Mouse (Mus musculus) ovary, postnatal 10 days (tissue): ENCODE results near the gene Lmbrd2.
"Not testable (repeated sequence)": the region's sequence is repeated elsewhere in the genome, so short reads cannot be mapped to it uniquely, and the experiment has no call there.

Source experiments
- DNase-seq: peaks from one replicate; pipeline ENCODE4 v3.0.0; 2022; ENCODE audit warnings: low spot score

The Lmbrd2 gene

DNA sequence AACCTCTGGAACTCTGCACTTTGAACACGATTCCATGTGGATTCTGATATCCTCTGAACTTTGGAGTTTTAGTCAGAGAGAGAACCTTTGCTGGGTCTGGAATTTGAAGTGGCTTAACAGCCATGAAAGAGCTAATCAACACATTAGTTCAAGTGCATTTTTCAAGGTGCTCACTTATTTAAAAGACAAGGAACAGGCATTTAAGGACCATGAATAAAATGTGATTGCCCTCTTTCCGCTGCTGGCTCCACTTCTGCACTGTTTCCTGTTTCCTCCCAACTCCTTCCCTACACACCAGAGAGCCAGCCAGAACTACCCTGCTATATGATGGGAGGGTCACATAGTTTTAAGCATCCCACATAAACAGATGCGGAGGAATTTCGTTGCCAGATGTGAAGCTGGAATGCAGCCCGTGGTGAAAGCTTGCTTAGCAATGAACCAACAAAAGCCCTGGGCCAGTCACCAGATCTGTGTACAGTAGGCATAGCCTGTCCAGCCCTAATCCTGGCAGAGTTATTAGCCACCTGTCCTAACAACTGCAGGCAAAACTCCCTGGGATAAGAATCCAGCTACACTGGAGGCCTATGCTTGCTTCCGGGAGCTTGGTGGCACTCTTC, 5.4 kb upstream of the Lmbrd2 start:
- DNase-seq = no peak

DNA sequence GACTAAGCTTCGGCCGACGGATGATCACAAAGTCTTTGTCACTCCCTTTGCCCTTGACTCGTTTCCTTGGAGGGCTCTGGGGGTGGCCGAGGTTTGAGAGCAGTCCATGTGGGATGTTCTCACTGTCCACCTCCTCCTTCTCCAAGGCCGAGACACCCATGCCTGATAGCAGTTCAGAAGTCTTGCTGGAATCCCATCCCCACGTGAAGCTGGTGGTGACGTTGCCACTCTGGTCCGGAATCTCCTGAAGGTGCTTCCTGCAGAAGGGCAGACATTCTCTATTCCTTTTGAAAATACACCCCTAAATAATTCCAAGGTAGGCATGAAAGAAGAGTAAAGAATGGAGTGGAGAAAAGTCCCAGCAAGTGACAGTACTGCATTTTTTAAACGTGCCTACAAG, 903 bp upstream of the Lmbrd2 start:
- no peak for DNase-seq

DNA sequence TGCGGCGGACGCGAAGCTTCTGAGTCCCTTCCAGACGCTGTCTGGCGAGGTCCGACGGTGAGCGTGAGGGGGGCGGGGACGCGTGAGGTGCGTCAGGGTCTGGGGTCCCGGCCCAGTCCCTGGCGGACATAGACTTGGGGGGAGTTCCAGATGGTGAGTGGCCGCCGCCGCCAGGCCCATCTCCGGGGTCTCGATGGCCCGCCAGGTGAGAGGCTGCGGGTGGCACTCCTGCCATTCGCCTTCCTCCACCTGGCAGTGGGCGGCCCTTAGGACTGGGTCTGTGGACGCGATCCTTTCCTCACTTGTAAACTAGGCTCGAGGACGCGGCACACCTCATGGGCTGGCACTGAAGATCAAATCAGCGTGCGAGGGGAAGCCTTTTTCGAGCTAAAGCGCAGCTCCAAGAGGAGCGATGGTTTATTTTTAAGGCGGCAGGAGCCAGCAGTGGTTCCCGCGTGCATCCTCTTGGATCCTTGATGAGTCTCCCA, 378 bp downstream of the Lmbrd2 start:
- DNase-seq = peak; percentile 21

DNA sequence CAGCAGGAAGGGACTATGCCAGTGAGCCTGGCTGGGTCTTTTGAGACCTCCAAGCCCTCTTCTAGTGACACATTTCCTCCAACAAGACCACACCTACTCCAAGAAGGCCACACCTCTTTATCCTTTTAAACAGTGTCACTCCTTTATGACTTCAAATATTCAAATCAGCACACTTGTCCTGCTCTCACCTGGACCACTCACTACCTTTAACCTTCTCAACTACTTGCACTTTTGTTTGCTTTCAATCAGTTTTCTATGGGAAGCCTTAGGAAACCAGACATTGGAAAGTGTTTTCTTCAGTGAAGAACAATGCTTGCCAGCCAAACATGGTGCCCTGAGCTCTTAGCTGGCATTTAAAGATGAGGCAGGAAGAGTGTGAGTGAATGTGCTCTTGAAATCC, 15.0 kb downstream of the Lmbrd2 start, which contains the start of gene Skp2:
Skp2 (minus strand) TSS at position 101 of the 400 bp plus-strand sequence.
- no peak for DNase-seq

DNA sequence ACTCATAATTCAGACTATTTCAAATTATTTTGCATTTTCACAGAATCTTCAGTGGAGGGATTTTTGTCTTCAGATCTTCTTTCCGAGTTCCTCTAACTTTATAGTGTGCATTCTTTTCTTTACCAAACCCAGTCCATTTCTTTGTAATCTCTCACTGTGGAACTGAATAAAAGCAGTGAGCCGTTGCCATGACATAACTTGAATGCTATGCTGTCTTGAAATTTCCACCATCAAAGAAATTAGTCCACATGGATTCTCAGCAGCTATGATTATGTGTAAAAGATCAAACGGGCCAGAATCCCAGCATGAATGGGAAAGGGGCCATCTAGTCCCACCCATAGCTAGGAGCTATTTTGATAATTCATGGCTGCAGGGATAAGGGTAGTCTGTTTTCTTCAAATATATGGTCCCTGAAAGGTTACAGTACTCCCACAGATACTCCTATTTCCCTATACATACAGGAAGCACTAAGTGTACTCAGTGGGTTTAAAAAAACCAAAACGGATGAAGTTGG, 22.3 kb downstream of the Lmbrd2 start:
- DNase-seq = no peak

DNA sequence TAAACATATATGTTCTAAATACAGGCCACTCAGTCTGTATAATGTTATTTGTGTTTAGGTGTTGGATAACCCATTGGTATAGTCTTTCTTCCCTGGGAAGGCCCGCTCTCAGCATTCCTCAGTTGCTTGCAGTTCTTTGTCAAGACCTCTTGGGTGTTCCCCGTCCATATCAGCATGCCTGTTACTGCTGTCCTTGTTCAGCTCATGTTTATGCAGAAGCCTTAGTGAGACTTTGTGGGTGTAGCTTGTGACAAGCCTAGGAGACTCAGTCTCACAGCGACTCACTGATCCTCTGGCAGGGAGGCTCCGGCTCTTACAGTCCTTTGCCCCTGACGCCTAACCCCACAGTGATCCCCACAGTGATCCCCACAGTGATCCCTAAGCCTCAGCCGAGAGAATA, 23.8 kb downstream of the Lmbrd2 start:
- DNase-seq = no peak

DNA sequence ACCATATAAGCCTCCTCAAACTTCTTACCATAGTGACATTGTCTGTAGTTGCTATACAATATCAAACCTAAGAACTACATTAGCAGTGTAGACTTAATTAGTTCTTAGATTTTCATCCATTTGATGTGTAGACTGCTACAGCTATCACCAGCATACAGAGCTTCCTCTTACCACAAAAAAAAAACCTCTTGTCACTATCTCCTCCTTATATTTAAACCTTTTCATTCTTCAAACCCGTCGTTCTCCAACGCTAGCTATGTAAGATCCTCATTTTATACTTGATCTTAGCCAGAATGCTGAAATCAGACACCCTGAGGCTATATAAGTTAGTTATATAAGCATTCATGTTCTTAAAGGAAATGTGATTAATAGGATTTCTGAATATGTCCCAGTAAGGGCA, 36.7 kb downstream of the Lmbrd2 start:
- no peak for DNase-seq

DNA sequence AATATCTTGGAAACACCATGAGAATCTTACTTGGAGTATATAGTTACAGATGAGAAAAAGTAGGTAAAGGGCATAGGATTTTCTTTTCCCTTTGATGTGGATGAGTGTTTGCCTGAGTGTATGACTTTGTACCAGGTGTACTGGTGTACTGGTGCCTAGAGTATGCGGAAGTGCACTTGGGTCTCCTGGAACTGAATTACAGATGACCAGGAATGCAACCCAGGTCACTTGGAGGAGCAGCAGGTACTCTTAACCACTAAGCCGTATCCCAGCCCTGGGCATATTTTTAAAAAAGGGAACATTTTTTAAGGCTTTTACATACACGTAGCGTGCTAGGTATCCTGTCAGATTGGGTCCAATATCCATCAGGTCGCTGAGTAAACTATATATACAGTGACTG, 43.6 kb downstream of the Lmbrd2 start:
- DNase-seq = no peak

DNA sequence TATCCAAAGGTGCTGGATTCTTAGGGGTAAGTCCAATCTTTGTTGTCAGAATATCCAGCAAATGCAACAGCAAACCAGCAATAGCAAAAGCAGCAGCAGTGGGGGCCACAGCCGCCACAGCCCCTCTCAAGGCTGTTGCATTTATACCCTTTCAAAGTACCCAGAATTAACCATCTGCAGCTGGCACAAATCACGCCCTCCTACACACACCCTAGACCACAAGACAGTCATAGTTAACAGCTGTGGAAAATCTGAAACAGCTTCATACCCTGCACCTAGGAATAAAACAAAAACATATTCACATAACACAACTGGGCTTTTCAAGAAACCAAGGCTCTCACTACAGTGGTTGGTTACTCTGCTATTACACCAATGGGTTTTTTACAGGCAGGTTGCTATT, 49.4 kb downstream of the Lmbrd2 start:
- DNase-seq = no peak

DNA sequence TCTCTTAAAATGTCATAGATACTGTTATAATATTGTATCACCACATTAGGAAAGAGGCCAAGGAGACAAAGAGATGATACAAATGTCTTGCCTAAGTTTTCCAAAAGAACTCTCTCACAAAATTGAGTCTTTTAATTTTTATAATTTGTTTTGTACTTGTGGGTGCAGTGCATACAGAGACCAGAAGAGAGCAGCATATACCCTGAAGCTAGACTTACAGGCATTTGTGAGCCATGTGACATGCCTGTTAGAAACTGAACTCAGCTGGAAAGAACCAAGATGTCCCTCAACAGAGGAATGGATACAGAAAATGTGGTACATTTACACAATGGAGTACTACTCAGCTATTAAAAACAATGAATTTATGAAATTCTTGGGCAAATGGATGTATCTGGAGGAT, 52.3 kb downstream of the Lmbrd2 start:
- DNase-seq = not testable (repeated sequence)

DNA sequence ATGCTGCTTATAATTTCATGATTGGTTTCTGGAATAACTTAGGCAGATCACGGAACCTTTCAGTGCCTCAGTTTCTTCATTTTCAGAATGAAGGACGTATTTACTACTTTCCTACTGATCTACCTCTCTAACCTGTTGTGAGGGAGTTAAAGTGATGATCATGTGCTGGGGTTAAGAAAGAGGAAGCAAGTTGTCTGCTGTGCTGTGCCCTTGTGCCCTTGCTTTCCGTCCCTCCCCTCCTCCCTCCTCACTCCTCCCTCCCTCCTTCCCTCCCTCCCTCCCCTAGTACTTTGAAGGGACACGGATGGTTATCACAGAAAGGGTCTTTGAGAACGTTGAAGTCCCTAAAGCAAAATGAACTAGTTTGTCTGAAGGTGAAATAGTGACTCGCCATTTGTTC, 58.1 kb downstream of the Lmbrd2 start:
- DNase-seq = no peak

DNA sequence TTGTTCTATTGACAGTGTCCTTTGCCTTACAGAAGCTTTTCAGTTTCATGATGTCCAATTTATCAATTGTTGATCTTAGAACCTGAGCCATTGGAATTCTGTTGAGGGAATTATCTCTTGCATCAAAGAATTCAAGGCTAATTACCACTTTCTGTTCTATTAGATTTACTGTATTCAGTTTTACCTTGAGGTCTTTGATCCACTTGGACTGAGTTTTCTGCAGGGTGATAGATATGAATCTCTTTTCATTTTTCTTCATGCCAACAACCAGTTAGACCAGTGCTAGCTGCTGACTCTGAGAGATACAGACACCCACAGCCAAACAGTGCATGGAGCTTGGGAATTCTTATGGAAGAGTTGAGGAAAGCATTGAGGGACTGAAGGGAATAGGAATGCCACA, 71.5 kb downstream of the Lmbrd2 start:
- no peak for DNase-seq

DNA sequence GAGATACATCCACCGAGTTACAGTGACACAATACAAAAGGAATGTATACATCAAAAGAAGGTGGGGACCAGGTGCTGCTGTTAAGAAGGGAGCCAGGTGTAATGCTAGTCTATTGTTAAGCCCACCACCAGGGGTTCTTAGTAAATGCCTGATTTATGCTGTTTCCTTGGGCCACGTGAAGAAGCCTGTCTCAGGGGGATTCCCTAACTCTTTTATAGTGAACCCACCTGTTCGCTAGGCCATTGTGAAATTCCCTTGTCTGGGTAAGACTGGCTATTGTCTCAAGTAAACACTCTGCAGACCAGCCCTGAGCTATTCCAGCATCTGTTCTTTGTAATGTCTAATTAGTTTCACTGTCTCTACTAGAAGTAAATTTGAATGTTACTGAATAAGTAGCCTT, 72.7 kb downstream of the Lmbrd2 start:
- not testable (repeated sequence) for DNase-seq

DNA sequence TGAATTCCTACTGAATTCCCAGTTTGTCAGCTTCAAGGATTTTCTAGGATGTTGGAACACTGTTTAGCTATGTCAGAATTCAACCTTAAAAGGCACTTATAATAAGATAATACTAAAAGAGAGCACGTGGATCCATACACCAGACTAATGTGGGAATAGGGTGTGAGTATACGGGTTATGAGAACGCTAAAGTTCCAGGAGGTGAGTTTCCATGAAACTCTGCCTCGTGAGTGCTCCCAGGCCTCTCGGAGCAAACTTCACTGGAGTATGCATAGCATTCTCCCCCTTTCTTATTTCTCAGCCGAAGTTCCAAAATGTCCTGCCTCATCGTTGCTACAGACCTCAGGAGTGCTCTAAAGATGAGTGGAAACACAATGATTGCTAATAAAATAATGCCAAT, 73.1 kb downstream of the Lmbrd2 start:
- not testable (repeated sequence) for DNase-seq

DNA sequence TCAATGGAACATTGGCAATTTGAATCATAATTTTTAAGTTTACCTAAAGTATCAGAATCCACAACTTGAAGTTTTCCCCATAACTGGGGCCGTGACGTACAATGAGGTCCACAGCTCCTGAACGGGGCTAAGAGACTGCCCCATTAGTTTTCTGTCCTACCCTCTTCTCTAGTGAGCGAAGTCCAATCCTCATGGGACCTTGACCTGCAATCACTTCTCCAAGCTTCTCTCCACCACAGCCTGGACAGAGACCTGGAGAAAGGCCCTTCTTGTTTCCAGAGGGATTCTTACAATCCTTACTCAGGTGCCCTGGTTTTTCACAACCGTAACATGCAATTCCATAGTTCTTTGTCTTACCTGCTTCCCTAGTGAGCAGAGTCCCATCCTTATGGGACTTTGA, 76.1 kb downstream of the Lmbrd2 start:
- DNase-seq = no peak

DNA sequence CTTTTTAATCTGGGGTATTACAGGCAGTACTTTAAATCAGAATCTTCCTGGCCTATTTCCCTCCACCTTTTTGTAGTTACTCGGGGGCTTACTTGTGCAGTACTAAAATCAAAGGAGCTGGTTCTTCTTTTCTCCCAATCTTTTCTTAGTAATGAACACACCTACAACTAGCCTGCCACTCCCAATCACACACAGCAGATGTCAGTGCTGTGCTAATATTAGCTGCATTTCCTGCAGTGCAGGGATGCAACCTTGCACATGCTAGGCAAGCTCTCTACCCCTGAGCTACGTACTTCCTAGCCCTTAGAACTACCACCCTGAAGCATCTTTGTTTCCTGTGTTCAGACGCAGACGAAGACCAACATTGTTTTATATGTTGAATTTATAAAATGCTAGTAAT, 90.6 kb downstream of the Lmbrd2 start:
- DNase-seq = not testable (repeated sequence)

DNA sequence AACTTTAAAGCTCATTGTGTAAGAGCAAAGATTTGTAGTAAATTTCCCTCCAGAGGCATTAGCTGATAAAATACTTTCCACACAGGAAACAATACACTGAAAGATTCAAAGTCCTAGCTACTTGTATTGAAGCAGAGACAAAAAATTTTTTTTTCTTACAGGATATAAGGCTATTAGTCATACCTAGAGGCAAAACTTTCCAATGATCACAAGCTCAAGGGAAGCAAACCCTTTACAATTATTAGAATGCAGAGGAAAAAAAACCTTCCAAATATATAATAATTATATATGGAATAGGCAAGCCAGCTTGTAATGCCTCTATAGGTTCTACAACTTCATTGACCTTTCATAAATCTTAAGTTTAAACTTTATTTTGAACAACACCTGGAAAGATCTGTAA, 106.0 kb downstream of the Lmbrd2 start:
- DNase-seq = no peak
